Mouse (Mus musculus) cerebellum, postnatal 36 days (tissue): ENCODE measurements around the gene Ube2dnl2.

Experiments used
- DNase-seq, 2 experiments: peaks; one replicate each; pipeline ENCODE4 v3.0.0; 2021 to 2022; ENCODE audit warnings: mixed read lengths in 2 of 2

Gene Ube2dnl2

DNA sequence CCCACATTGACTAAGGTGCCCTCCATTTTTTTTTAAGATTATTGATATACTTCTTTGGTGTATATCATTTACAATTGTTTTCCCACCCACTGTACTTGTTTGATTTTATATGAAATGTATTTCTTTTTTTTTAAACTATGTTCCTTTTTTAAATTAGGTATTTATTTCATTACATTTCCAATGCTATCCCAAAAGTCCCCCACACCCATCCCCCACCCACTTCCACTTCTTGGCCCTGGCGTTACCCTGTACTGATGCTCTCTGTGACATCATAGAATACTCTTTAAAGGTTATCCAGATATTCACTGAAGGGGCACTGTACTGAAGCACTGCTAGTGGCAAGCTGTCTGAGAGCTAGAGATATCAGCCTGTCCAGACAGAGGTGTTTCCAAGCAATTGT is at the start of gene Ube2dnl2:
Ube2dnl2 (plus strand) TSS at position 301 of the 400 bp plus-strand sequence.
- DNase-seq, result no peak

GRCm38 (mm10) chrX:114895489-114895888 is 11.9 kb upstream of the Ube2dnl2 start:
- DNase-seq, result no peak

DNA sequence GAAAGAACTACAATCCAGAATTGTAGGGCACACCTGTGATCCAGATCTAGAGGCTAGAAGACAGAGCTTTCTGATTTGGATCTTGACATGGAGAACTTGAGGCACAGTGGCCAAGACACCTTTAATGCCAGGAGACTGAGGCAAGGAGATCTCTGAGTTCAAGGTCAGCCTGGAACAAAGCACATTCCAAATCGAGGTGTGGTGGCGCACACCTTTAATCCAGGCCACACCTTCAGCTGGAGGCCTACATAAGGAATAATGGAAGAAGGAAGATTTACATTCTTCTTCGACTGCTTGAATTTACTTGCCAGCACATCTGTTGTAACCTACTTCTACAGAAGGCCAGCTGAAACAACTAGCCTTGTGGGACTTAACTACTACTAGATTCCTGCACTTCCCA is 9.9 kb upstream of the Ube2dnl2 start:
- no peak for DNase-seq

GRCm38 (mm10) chrX:114903391-114903790 is 4.0 kb upstream of the Ube2dnl2 start:
- no peak for DNase-seq

DNA sequence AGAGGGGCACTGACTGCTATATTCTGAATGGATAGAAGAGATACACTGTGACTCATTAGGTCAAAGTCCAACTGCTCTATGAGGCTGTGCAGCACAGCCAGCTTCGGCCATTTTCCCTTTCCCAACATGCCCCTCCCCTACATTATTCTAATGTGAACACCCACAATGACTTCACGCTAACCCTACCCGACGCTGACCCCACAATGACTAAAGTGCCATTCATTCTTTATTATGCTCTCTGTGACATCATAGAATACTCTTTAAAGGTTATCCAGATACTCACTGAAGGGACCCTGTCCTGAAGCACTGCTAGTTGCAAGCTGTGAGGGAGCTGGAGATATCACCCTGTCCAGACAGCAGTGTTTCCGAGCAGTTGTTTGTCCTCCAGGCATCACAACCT is 2.7 kb upstream of the Ube2dnl2 start, which contains the start of gene Ube2dnl1:
Ube2dnl1 (plus strand) TSS at position 301 of the 400 bp plus-strand sequence.
- no peak for DNase-seq

- no peak for DNase-seq
These were observed 47.7 kb downstream of the Ube2dnl2 start for GRCm38 (mm10) chrX:114955066-114955465.
